Mouse (Mus musculus): ENCODE measurements at regions not wholly inside any gene's neighbourhood (a gene's known extent, or its start where the extent isn't known, plus 50 kb on each side); places are given as distances from the start of the nearest gene placed in this dataset.

DNA sequence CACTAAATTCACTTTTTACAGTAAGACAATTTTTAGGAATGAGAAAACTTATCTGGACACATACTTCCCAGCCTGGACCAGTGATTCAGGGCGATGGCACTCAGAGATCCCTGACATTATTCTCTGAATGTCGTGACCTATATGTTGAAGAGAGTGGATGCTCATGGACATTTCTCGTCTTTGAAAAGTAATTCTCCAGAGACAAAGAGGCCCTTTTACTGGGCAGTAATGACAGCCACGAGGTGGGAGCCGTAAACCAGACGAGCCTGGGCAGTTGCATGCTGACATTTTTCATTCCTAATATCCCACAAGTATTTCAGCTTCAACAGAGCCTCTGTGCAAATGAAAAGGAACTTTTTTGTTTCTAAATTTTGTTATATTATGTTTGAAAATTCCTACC, 1041.3 kb downstream of the Slc22a22 start:
- DNase-seq (ENCODE audit: low spot score in 2 of 2): no peak

DNA sequence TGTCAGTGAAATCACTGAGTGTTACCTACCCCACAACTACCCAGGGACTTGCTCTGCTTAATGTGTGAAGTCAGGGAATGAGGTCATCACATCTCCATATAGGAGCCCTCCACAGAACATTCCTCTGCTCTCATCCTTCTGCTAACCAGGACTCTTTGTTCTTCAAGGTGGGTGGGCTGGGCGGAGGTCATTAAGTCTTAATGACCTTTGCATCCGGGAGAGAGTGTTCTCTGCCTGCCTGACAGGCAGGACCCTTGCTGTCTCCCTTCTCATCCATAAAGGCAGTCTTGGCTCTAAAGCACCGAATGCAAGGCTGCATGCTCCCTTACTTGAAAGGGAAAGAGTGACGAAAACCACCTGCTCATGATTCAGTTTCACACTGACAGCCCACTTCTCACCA, 1051.4 kb downstream of the Slc22a22 start:
- no peak for DNase-seq (ENCODE audit: low spot score in 2 of 2)

DNA sequence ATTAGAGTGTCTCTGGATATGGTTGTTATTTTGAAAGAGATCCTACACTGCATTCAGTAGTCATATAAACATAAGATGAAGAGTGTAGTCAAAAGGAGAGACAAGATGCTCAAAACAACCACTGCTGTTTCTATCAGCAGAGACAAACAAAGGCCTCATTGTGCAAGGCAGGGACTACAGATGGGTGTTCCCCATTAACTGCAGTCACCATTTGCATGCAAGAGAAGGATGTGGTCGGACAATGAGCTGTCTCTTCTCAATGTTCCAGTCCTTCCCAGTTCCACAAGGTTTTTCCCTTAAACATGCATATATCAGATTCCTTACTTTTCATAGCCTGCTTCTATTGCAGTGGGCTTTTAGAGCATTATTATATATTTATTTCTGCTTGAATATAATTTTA, 1056.7 kb downstream of the Slc22a22 start:
- no peak for DNase-seq (ENCODE audit: low spot score in 2 of 2)

DNA sequence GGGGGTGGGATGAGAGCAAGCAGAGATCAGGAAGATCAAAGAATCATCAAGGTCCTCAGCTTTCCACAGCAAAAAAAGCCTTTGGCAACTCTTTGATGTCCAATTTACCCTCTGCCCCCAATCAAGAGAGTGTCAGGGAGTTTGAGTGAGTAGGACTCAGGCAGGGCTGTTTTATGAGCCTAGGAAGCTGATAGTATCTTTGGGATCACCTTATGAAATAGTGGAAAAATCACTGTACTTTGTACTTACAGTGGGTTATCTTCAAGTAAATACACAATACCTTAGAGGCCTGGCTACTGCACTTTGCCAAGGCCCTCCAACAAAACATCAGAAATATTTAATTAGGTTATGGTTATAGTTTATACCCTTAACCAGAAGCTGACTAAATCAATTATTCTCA, 1085.4 kb downstream of the Slc22a22 start:
- DNase-seq (ENCODE audit: low spot score in 2 of 2): no peak

DNA sequence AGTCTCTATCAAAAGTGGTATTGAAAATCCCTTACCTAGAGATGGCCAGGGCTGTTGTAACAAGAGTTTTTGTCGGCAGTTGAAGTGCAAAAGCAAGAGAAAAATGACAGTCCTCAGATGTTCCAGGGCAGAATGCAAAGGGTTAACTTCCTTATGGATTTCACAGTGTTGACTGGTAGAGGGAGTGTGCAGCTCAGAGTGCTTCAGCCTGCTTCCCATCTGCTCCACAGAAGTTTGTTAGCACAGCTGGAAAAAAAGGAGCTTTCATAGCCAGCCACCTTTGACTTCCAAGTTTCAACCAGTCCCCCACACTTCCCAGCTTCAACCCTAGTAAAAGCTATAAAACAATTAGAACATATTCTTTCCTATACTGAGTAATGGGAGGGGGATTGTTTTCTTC, 1098.9 kb downstream of the Slc22a22 start:
- no peak for DNase-seq (ENCODE audit: low spot score in 2 of 2)

DNA sequence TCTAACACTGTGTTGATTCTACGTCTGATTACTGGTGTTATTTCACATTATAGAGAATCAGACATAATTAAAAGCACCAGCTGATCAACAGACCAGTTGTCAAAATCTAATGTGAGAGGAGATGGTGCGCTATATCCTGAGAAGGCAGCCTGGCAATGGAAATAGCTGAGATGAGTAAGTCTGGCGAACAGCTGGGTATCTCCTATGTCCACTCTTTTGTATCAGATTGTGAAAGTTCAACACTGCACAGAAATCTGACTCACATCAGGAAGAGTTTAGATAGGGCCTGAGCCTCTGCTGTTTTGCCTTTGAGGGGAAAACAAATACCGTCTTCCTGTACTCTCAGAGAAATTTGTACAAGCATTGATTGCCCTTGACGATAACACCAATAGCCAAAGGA, 1126.5 kb downstream of the Slc22a22 start:
- DNase-seq (ENCODE audit: low spot score in 2 of 2): no peak

GRCm38 (mm10) chr15:56346111-56346510, 1131.3 kb downstream of the Slc22a22 start:
- DNase-seq (ENCODE audit: low spot score in 2 of 2): no peak

GRCm38 (mm10) chr15:56344973-56345372, 1132.5 kb downstream of the Slc22a22 start:
- no peak for DNase-seq (ENCODE audit: low spot score in 2 of 2)

DNA sequence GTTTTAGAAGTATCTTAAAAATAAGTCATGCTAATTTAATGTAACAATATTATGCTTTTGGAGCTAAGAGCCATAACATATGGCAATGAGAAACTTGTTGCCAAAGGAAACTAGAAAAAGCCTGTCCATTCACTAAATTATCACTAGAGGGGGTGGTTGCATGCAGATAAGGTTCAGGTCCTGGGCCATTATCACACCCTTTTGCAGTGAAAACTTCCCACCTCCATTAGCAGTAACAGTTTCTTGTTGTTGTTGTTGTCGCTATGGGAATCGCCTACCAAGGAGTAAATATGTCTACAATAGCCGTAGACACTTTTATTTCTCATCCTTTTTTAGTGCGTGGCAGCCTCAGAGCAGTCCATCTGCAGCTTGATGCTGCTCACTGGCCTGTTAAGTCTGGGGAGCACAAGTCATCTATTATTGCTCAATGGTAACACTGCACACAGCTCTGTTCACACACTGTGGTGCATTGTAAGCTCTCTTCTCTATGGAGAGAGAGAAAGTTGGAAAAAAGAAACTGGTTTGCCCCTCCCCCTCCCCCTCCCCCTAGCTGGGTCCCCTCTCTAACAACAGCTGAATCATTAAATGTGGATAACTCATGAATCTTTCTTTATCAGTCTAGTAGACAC, 1133.0 kb downstream of the Slc22a22 start:
- no peak for DNase-seq (ENCODE audit: low spot score in 2 of 2)

DNA sequence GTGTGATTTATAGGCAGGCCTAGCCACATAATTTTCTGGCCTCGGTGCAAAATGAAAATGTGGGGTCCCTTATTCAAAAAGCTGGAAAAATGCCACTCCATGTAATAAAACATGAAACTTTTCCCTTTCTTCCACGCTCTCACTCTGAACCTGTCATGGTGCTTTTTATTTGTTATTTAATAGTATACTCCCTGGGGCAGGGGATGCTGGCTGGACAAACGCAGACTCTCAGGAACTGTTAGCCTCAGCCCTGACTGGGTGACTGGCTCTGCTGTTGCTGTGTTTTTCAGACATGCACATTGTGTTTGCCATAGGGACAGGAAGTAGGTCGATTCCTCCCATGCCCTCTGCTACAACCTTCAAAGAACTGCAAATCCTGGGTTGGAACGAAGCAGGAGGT, 1139.5 kb downstream of the Slc22a22 start:
- DNase-seq (ENCODE audit: low spot score in 2 of 2): no peak

GRCm38 (mm10) chr15:56336449-56336848, 1141.0 kb downstream of the Slc22a22 start:
- peak; percentile 55 to 56 for DNase-seq (ENCODE audit: low spot score in 2 of 2)

DNA sequence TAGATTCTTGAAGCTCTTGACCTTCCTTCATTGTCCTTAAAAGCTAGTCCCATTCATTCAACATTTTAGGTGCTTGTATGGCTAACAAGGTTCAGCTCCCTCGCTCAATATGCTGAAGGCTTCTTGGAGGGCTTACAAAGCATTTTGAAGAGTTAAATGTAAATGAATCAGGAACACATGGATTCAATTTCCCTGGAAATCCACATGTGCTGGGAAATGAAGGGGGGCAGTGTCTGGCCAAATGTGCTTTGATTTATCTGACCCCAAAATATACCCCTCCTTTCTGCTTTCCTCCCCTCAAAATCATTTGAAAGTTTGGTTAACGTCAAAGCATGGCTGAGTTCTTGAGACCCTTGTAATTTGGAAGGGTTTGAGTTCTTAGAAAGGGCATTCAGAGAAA, 1142.4 kb downstream of the Slc22a22 start:
- no peak for DNase-seq (ENCODE audit: low spot score in 2 of 2)

DNA sequence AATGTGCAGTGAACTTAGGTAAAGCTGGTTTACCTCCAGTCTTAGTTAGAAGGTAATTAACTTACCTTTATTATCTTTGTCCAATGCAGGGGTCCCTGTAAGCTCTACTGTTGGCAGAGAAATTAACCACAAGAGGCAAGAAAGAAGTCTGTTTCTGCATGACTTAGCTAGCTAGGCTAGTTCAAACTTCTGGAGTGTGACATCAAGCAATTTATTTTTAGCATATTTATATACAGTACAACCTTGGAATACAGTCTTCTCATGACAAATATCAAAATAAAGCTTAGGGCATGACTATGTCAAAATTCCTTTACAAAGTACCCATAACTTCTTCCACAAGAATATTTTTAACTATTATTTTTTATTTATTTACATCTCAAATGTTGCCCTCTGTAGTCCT, 1156.9 kb downstream of the Slc22a22 start:
- no peak for DNase-seq (ENCODE audit: low spot score in 2 of 2)

GRCm38 (mm10) chr15:56294910-56295438, 1182.5 kb downstream of the Slc22a22 start:
- DNase-seq (ENCODE audit: low spot score in 2 of 2): no peak

- peak; percentile 13 to 24 for DNase-seq (ENCODE audit: low spot score in 2 of 2)
Measured at GRCm38 (mm10) chr15:56278622-56279301, 1198.7 kb downstream of the Slc22a22 start.

DNA sequence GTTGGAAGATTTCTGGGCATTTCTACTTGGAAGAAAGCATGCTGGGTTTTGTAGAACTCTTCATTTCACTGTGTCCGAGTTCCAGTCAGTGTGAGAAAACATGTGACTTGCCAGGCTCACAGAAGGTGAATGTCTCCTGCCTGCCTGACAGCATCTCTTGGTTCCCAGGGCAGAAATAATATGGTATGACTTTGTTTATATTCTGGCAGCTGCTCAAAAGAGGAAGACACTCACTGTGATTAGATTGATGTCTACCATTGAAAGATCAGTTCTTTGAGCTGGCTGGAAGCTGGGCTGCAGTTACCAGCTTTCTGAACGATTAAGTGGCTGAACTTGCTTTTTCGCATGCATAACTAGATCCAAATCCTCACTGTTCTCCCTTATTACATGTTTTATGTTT, 1199.4 kb downstream of the Slc22a22 start:
- no peak for DNase-seq (ENCODE audit: low spot score in 2 of 2)

DNA sequence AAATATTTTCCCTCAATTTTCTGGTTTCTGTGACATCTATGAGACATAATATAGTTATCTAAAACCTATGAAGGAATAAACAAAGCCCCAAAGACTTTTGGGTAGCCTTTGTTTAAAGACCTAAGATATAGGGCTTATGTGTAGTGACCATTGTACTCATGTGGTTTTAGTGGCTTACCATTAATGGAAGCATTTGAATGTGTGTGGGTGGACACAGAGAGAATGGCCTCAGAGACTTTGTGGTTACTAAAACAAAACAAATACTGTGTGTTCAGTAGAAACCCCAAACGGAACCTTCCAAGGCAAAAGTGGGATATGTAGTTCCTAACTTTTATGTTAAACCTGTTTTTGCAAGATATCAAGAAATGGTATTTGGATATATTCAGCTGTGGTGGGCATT, 1228.7 kb downstream of the Slc22a22 start:
- DNase-seq (ENCODE audit: low spot score in 2 of 2): no peak

- DNase-seq (ENCODE audit: low spot score in 2 of 2): no peak
Measured at GRCm38 (mm10) chr15:56244004-56244735, 1233.3 kb downstream of the Slc22a22 start.

GRCm38 (mm10) chr15:56202552-56202951, 1274.9 kb downstream of the Slc22a22 start:
- no peak for DNase-seq (ENCODE audit: low spot score in 2 of 2)

DNA sequence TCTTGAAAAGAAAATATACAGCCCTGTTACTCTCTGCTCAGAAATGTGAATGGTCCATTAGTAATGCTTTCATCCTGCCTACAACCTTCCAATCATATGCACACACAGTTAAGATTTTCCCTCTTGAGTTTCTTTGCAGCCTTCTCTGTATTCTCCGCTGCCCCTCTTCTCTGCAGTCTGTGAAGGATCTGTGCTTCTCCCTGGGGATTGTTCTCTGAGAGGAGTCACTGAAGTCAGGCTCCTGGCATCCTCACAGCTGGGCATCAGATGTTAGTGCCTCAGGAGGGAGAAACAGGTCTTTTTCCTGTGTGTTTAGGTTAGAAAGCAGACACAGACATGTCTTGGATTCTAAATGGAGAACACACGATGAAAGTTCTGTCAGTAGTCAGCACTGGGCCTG, 1278.1 kb downstream of the Slc22a22 start:
- DNase-seq (ENCODE audit: low spot score in 2 of 2): no peak

GRCm38 (mm10) chr15:56197425-56198201, 1279.8 kb downstream of the Slc22a22 start:
- no peak for DNase-seq (ENCODE audit: low spot score in 2 of 2)

Data from adrenal gland, adult 18-20 months (tissue).